Mouse (Mus musculus): Measurements from ENCODE around the gene Pak1ip1. TPM values are rescaled to one million over a fixed set of nuclear protein-coding genes. Genes with fewer than 3 reads are reported as not detected.
A peak's percentile ranks its signal among the peaks of the same experiment; 100 is the strongest.

Pak1ip1 gene
- polyA plus RNA-seq (2015; fragmentation: Nextera tagmentation; extraction: Ambion mirVana), result 50.3 and 53.1 TPM in 2 replicates

GRCm38 (mm10) chr13:41000926-41001639 lies at the start of gene Pak1ip1:
TSS of gene Pak1ip1 (plus strand) at chr13:41001023.
- WGBS, result under 1% methylated on average over 58 of the region's 58 CpGs
- H3K27ac ChIP-seq, result peak within 1 kb of the TSS; percentile 94
- peak within 1 kb of the TSS; percentile 90 for H3K4me2 ChIP-seq (replicated peaks)
- peaks cover 12% of the 10 kb centered on the region for H3K4me1 ChIP-seq
- peaks cover 23% of the 10 kb centered on the region for H3K36me3 ChIP-seq
- H3K9ac ChIP-seq, result peak within 1 kb of the TSS; percentile 91
- no peaks in the 10 kb centered on the region for H3K9me3 ChIP-seq
- H3K27me3 ChIP-seq, result no peaks in the 10 kb centered on the region
- peak within 1 kb of the TSS; percentile 96 for H3K4me3 ChIP-seq
- ATAC-seq (ENCODE audit: low FRiP score, low read depth), result peak; percentile 97

GRCm38 (mm10) chr13:40951386-40951976 lies 49.3 kb upstream of the Pak1ip1 start:
- no peaks in the 10 kb centered on the region for H3K9me3 ChIP-seq
- no peaks in the 10 kb centered on the region for H3K36me3 ChIP-seq
- no peak overlapping the region for H3K9ac ChIP-seq
- H3K27ac ChIP-seq, result no peak overlapping the region
- H3K27me3 ChIP-seq, result no peaks in the 10 kb centered on the region
- ATAC-seq (ENCODE audit: low FRiP score, low read depth), result no peak
- H3K4me2 ChIP-seq (replicated peaks), result no peak overlapping the region
- 81% methylated on average over 10 of the region's 10 CpGs for WGBS
- H3K4me3 ChIP-seq, result no peak overlapping the region
- no peaks in the 10 kb centered on the region for H3K4me1 ChIP-seq

DNA sequence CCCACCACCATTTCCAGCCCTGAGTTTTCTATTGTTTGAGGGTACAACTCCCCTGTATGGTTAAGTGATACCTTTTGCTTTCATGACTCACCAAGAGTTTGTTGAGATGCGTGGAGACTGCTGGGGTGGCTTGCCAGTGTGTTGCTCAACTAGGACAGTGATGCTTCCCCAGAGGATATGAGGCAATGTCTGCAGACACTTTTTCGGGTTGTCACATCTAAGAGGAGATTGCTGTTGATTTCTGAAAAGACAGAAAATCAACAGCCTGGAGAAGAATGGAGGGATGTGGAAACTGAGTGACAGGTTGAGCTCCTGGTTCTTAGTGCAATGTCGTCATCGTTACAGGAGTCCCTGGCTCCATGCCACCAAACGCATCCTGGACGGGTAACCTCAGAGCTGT lies 47.6 kb upstream of the Pak1ip1 start:
- H3K4me2 ChIP-seq (replicated peaks), result no peak overlapping the region
- no peak overlapping the region for H3K4me3 ChIP-seq
- no peaks in the 10 kb centered on the region for H3K4me1 ChIP-seq
- H3K36me3 ChIP-seq, result no peaks in the 10 kb centered on the region
- WGBS, result 80% methylated on average over 6 of the region's 6 CpGs
- no peak for ATAC-seq (ENCODE audit: low FRiP score, low read depth)
- no peak overlapping the region for H3K27ac ChIP-seq
- no peak overlapping the region for H3K9ac ChIP-seq
- H3K9me3 ChIP-seq, result no peaks in the 10 kb centered on the region
- no peaks in the 10 kb centered on the region for H3K27me3 ChIP-seq

- H3K9me3 ChIP-seq, result no peaks in the 10 kb centered on the region
- H3K4me2 ChIP-seq (replicated peaks), result no peak overlapping the region
- no peak overlapping the region for H3K27ac ChIP-seq
- no peak overlapping the region for H3K9ac ChIP-seq
- WGBS, result 82% methylated on average over 7 of the region's 7 CpGs
- no peaks in the 10 kb centered on the region for H3K27me3 ChIP-seq
- H3K36me3 ChIP-seq, result no peaks in the 10 kb centered on the region; the same call in 1 of the 2 replicates
- H3K4me3 ChIP-seq, result no peak overlapping the region
- no peak for ATAC-seq (ENCODE audit: low FRiP score, low read depth)
- no peaks in the 10 kb centered on the region for H3K4me1 ChIP-seq
Observed at GRCm38 (mm10) chr13:40955773-40956172, 45.0 kb upstream of the Pak1ip1 start.

GRCm38 (mm10) chr13:40967609-40968008 lies 33.2 kb upstream of the Pak1ip1 start:
- H3K36me3 ChIP-seq, result no peaks in the 10 kb centered on the region
- H3K9me3 ChIP-seq, result no peaks in the 10 kb centered on the region
- no peak overlapping the region for H3K27ac ChIP-seq
- H3K4me3 ChIP-seq, result no peak overlapping the region
- no peak for ATAC-seq (ENCODE audit: low FRiP score, low read depth)
- H3K4me1 ChIP-seq, result no peaks in the 10 kb centered on the region
- no peaks in the 10 kb centered on the region for H3K27me3 ChIP-seq
- H3K9ac ChIP-seq, result no peak overlapping the region
- WGBS, result 89% methylated on average over 10 of the region's 10 CpGs
- no peak overlapping the region for H3K4me2 ChIP-seq (replicated peaks)

DNA sequence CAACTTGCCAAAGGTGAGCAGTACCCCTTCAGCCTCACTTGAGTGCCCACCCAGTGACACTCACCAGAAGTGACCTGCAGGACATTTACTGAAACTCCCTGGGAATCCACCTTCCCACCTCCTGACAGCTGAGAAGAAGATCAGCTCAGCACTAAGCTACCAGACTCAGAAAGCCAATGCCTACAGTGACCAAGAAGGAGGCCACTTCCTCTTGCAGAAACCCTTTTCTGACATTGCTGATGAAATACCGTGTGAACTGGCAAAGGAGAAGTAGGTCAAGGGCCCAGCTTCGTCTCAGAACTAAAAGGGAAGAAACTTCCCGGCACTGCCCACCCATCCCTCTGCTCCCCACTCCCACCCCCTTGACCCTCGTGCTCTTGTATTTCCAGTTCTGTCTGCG lies 32.3 kb upstream of the Pak1ip1 start:
- 65% methylated on average over 5 of the region's 5 CpGs for WGBS

GRCm38 (mm10) chr13:40969761-40970390 lies 30.9 kb upstream of the Pak1ip1 start:
- no peaks in the 10 kb centered on the region for H3K36me3 ChIP-seq
- no peak overlapping the region for H3K27ac ChIP-seq
- H3K4me3 ChIP-seq, result no peak overlapping the region
- H3K4me1 ChIP-seq, result no peaks in the 10 kb centered on the region
- H3K9me3 ChIP-seq, result no peaks in the 10 kb centered on the region
- WGBS, result 91% methylated on average over 4 of the region's 4 CpGs
- H3K9ac ChIP-seq, result no peak overlapping the region
- no peaks in the 10 kb centered on the region for H3K27me3 ChIP-seq
- H3K4me2 ChIP-seq (replicated peaks), result no peak overlapping the region
- ATAC-seq (ENCODE audit: low FRiP score, low read depth), result no peak

More for the DNA sequence above, 32.3 kb upstream of the Pak1ip1 start:
- no peaks in the 10 kb centered on the region for H3K4me1 ChIP-seq
- H3K9me3 ChIP-seq, result no peaks in the 10 kb centered on the region
- H3K27ac ChIP-seq, result no peak overlapping the region
- no peak overlapping the region for H3K4me3 ChIP-seq
- H3K27me3 ChIP-seq, result no peaks in the 10 kb centered on the region
- no peak overlapping the region for H3K9ac ChIP-seq
- H3K36me3 ChIP-seq, result no peaks in the 10 kb centered on the region
- H3K4me2 ChIP-seq (replicated peaks), result no peak overlapping the region
- no peak for ATAC-seq (ENCODE audit: low FRiP score, low read depth)

- no peak for ATAC-seq (ENCODE audit: low FRiP score, low read depth)
- Histone ChIP-seq H3K36me3 (no peaks in the 10 kb centered on the region), H3K4me1 (no peaks in the 10 kb centered on the region), H3K4me2 (replicated peaks) (no peak overlapping the region), H3K27ac (no peak overlapping the region), H3K9ac (no peak overlapping the region), H3K9me3 (no peaks in the 10 kb centered on the region), H3K4me3 (no peak overlapping the region), H3K27me3 (no peaks in the 10 kb centered on the region)
- WGBS, result 88% methylated on average over 5 of the region's 5 CpGs
Observed at GRCm38 (mm10) chr13:40971261-40971660, 29.6 kb upstream of the Pak1ip1 start.

- no peaks in the 10 kb centered on the region for H3K36me3 ChIP-seq
Observed at GRCm38 (mm10) chr13:40971831-40972230, 29.0 kb upstream of the Pak1ip1 start.

GRCm38 (mm10) chr13:40972976-40973375 lies 27.8 kb upstream of the Pak1ip1 start:
- no peak overlapping the region for H3K4me2 ChIP-seq (replicated peaks)
- no peak overlapping the region for H3K27ac ChIP-seq
- WGBS, result 90% methylated on average over 5 of the region's 5 CpGs
- no peaks in the 10 kb centered on the region for H3K36me3 ChIP-seq
- H3K27me3 ChIP-seq, result no peaks in the 10 kb centered on the region
- ATAC-seq (ENCODE audit: low FRiP score, low read depth), result no peak
- H3K4me3 ChIP-seq, result no peak overlapping the region
- H3K9ac ChIP-seq, result no peak overlapping the region
- H3K4me1 ChIP-seq, result no peaks in the 10 kb centered on the region
- H3K9me3 ChIP-seq, result no peaks in the 10 kb centered on the region

More at GRCm38 (mm10) chr13:40971831-40972230, 29.0 kb upstream of the Pak1ip1 start:
- 86% methylated on average over 2 of the region's 2 CpGs for WGBS
- Histone ChIP-seq H3K27me3 (no peaks in the 10 kb centered on the region), H3K9ac (no peak overlapping the region), H3K9me3 (no peaks in the 10 kb centered on the region), H3K4me3 (no peak overlapping the region), H3K27ac (no peak overlapping the region), H3K4me1 (no peaks in the 10 kb centered on the region), H3K4me2 (replicated peaks) (no peak overlapping the region)
- ATAC-seq (ENCODE audit: low FRiP score, low read depth), result no peak

GRCm38 (mm10) chr13:40977609-40978008 lies 23.2 kb upstream of the Pak1ip1 start:
- Histone ChIP-seq H3K27ac (no peak overlapping the region), H3K4me2 (replicated peaks) (no peak overlapping the region), H3K4me3 (no peak overlapping the region), H3K4me1 (no peaks in the 10 kb centered on the region), H3K9me3 (no peaks in the 10 kb centered on the region), H3K9ac (no peak overlapping the region), H3K36me3 (no peaks in the 10 kb centered on the region), H3K27me3 (no peaks in the 10 kb centered on the region)
- ATAC-seq (ENCODE audit: low FRiP score, low read depth), result no peak
- WGBS, result 15% methylated on average over 7 of the region's 7 CpGs

DNA sequence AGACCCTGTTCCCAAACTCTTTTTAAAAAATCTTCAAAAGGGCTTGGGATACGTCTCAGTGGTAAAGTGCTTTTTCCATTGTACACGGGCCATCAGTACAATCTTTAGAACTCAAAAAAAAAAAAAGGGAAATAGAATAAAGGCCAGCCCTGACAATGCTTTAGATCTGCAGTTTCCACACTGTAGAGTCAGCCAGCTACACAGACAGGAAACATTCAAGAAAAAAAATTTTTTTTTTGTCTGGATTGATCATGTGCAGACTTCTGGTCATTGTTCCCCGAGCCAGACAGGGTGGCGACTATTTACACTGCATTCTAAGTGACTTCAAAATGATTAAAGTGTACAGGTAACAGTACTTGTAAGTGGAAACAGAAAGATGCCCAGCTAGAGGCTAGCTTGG lies 22.2 kb upstream of the Pak1ip1 start:
- no peaks in the 10 kb centered on the region for H3K27me3 ChIP-seq
- no peaks in the 10 kb centered on the region for H3K9me3 ChIP-seq
- H3K9ac ChIP-seq, result no peak overlapping the region
- WGBS, result 84% methylated on average over 4 of the region's 4 CpGs
- H3K27ac ChIP-seq, result no peak overlapping the region
- H3K4me1 ChIP-seq, result no peaks in the 10 kb centered on the region
- no peak overlapping the region for H3K4me2 ChIP-seq (replicated peaks)
- no peak for ATAC-seq (ENCODE audit: low FRiP score, low read depth)
- H3K36me3 ChIP-seq, result no peaks in the 10 kb centered on the region
- no peak overlapping the region for H3K4me3 ChIP-seq

Measured in limb, embryonic 13.5 days (tissue).